Mouse (Mus musculus) ES-E14 (cell line): Measurements from ENCODE around the gene Hsp90b1.
A peak's percentile ranks its signal among the peaks of the same experiment; 100 is the strongest.

Source experiments
- CHD2 ChIP-seq: IDR thresholded peaks from 2 replicates; pipeline ENCODE4 v1.6.1; 2014; ENCODE audit warnings: mild to moderate bottlenecking, low read depth, low read length, inconsistent platforms
- HCFC1 ChIP-seq: IDR thresholded peaks from 2 replicates; pipeline ENCODE4 v1.6.1; 2012; ENCODE audit warnings: low read length, inconsistent platforms, borderline replicate concordance; ENCODE audit not compliant: insufficient read depth
- MAFK ChIP-seq: IDR thresholded peaks from 2 replicates; pipeline ENCODE4 v1.6.1; 2014; ENCODE audit warnings: mild to moderate bottlenecking, low read depth, low read length, inconsistent platforms; ENCODE audit not compliant: insufficient read depth
- ZC3H11A ChIP-seq: IDR thresholded peaks from 2 replicates; pipeline ENCODE4 v1.6.1; 2012; ENCODE audit warnings: low read depth, mild to moderate bottlenecking, inconsistent platforms, low read length, borderline replicate concordance
- ZNF384 ChIP-seq: IDR thresholded peaks from 2 replicates; pipeline ENCODE4 v1.6.1; 2012; ENCODE audit warnings: low read depth, low read length, inconsistent platforms

- TF ChIP-seq ZC3H11A (no peak), HCFC1 (no peak), MAFK (no peak), ZNF384 (peak; percentile 51), CHD2 (no peak)
Observed at GRCm38 (mm10) chr10:86731500-86731863, 26.2 kb upstream of the Hsp90b1 start.
